Mouse (Mus musculus): ENCODE results near the gene Map4k1. TPM values are rescaled to one million over a fixed set of nuclear protein-coding genes. Genes with fewer than 3 reads are reported as not detected.

Map4k1 gene
- polyA plus RNA-seq, 1 experiment from 2014 or later, result 10.3 TPM

GRCm38 (mm10) chr7:28945416-28946270, 36.2 kb upstream of the Map4k1 start:
- WGBS, result 44% methylated on average over 10 of the region's 10 CpGs
- ATAC-seq (ENCODE audit: low FRiP score), result no peak
- no peak overlapping the region for H3K4me2 ChIP-seq
- H3K36me3 ChIP-seq, result 0 out of 2 replicates have a peak, but pooled peaks cover 2% of the 10 kb centered on the region
- H3K4me3 ChIP-seq (replicated peaks), result no peak overlapping the region
- H3K9ac ChIP-seq (replicated peaks), result no peak overlapping the region
- peak overlapping the region; percentile 58 for H3K27ac ChIP-seq (replicated peaks)
- H3K9me3 ChIP-seq (replicated peaks), result no peaks in the 10 kb centered on the region
- H3K4me1 ChIP-seq, result peaks cover 31% of the 10 kb centered on the region
- no peaks in the 10 kb centered on the region for H3K27me3 ChIP-seq (replicated peaks)

- WGBS, result 33% methylated on average over 1 of the region's 1 CpGs
- peaks cover 31% of the 10 kb centered on the region for H3K4me1 ChIP-seq
- H3K4me2 ChIP-seq, result no peak overlapping the region
- H3K27ac ChIP-seq (replicated peaks), result peak overlapping the region; percentile 15; the same call in 1 of the 2 replicates
- H3K27me3 ChIP-seq (replicated peaks), result no peaks in the 10 kb centered on the region
- ATAC-seq (ENCODE audit: low FRiP score), result no peak
- H3K9ac ChIP-seq (replicated peaks), result no peak overlapping the region
- H3K36me3 ChIP-seq, result 0 out of 2 replicates have a peak, but pooled peaks cover 2% of the 10 kb centered on the region
- H3K4me3 ChIP-seq (replicated peaks), result no peak overlapping the region
- no peaks in the 10 kb centered on the region for H3K9me3 ChIP-seq (replicated peaks)
Measured at GRCm38 (mm10) chr7:28946271-28946610, 35.6 kb upstream of the Map4k1 start.

- 95% methylated on average over 7 of the region's 7 CpGs for WGBS
- Histone ChIP-seq H3K36me3 (0 out of 2 replicates have a peak, but pooled peaks cover 2% of the 10 kb centered on the region), H3K4me1 (peaks cover 43% of the 10 kb centered on the region)
Measured at GRCm38 (mm10) chr7:28948746-28949145, 33.1 kb upstream of the Map4k1 start.

GRCm38 (mm10) chr7:28949298-28949697, 32.6 kb upstream of the Map4k1 start:
- Histone ChIP-seq H3K4me3 (replicated peaks) (no peak overlapping the region), H3K4me1 (peaks cover 44% of the 10 kb centered on the region), H3K27me3 (replicated peaks) (no peaks in the 10 kb centered on the region), H3K36me3 (0 out of 2 replicates have a peak, but pooled peaks cover 2% of the 10 kb centered on the region), H3K4me2 (no peak overlapping the region), H3K27ac (replicated peaks) (no peak overlapping the region), H3K9me3 (replicated peaks) (no peaks in the 10 kb centered on the region), H3K9ac (replicated peaks) (no peak overlapping the region)
- ATAC-seq (ENCODE audit: low FRiP score), result no peak
- 73% methylated on average over 2 of the region's 2 CpGs for WGBS

More at GRCm38 (mm10) chr7:28948746-28949145, 33.1 kb upstream of the Map4k1 start:
- Histone ChIP-seq H3K27ac (replicated peaks) (no peak overlapping the region), H3K9me3 (replicated peaks) (no peaks in the 10 kb centered on the region), H3K27me3 (replicated peaks) (no peaks in the 10 kb centered on the region), H3K4me3 (replicated peaks) (no peak overlapping the region), H3K9ac (replicated peaks) (no peak overlapping the region), H3K4me2 (no peak overlapping the region)
- ATAC-seq (ENCODE audit: low FRiP score), result no peak

GRCm38 (mm10) chr7:28950346-28951037, 31.4 kb upstream of the Map4k1 start:
- H3K9ac ChIP-seq (replicated peaks), result no peak overlapping the region
- ATAC-seq (ENCODE audit: low FRiP score), result no peak
- H3K4me3 ChIP-seq (replicated peaks), result no peak overlapping the region
- 94% methylated on average over 10 of the region's 10 CpGs for WGBS
- H3K4me2 ChIP-seq, result no peak overlapping the region
- no peak overlapping the region for H3K27ac ChIP-seq (replicated peaks)
- H3K9me3 ChIP-seq (replicated peaks), result no peaks in the 10 kb centered on the region
- H3K4me1 ChIP-seq, result peaks cover 46% of the 10 kb centered on the region
- H3K36me3 ChIP-seq, result 0 out of 2 replicates have a peak, but pooled peaks cover 2% of the 10 kb centered on the region
- no peaks in the 10 kb centered on the region for H3K27me3 ChIP-seq (replicated peaks)

- no peak overlapping the region for H3K9ac ChIP-seq (replicated peaks)
- H3K4me1 ChIP-seq, result peaks cover 41% of the 10 kb centered on the region
- H3K36me3 ChIP-seq, result 0 out of 2 replicates have a peak, but pooled peaks cover 2% of the 10 kb centered on the region
- no peaks in the 10 kb centered on the region for H3K9me3 ChIP-seq (replicated peaks)
- H3K4me3 ChIP-seq (replicated peaks), result no peak overlapping the region
- 95% methylated on average over 2 of the region's 2 CpGs for WGBS
- no peak for ATAC-seq (ENCODE audit: low FRiP score)
- H3K4me2 ChIP-seq, result no peak overlapping the region
- H3K27ac ChIP-seq (replicated peaks), result no peak overlapping the region
- no peaks in the 10 kb centered on the region for H3K27me3 ChIP-seq (replicated peaks)
Measured at GRCm38 (mm10) chr7:28951764-28952163, 30.1 kb upstream of the Map4k1 start.

- no peak overlapping the region for H3K4me2 ChIP-seq
- no peaks in the 10 kb centered on the region for H3K27me3 ChIP-seq (replicated peaks)
- no peak for ATAC-seq (ENCODE audit: low FRiP score)
- H3K4me1 ChIP-seq, result peaks cover 48% of the 10 kb centered on the region
- no peaks in the 10 kb centered on the region for H3K9me3 ChIP-seq (replicated peaks)
- 37% methylated on average over 3 of the region's 3 CpGs for WGBS
- H3K9ac ChIP-seq (replicated peaks), result no peak overlapping the region
- 0 out of 2 replicates have a peak, but pooled peaks cover 2% of the 10 kb centered on the region for H3K36me3 ChIP-seq
- H3K27ac ChIP-seq (replicated peaks), result peak overlapping the region; percentile 61
- no peak overlapping the region for H3K4me3 ChIP-seq (replicated peaks)
Measured at GRCm38 (mm10) chr7:28952786-28953185, 29.1 kb upstream of the Map4k1 start.

GRCm38 (mm10) chr7:28953476-28954376, 28.1 kb upstream of the Map4k1 start:
- no peak overlapping the region for H3K9ac ChIP-seq (replicated peaks)
- H3K9me3 ChIP-seq (replicated peaks), result no peaks in the 10 kb centered on the region
- H3K4me3 ChIP-seq (replicated peaks), result no peak overlapping the region
- no peaks in the 10 kb centered on the region for H3K27me3 ChIP-seq (replicated peaks)
- peaks cover 56% of the 10 kb centered on the region for H3K4me1 ChIP-seq
- no peak for ATAC-seq (ENCODE audit: low FRiP score)
- peak overlapping the region; percentile 61 for H3K27ac ChIP-seq (replicated peaks)
- H3K36me3 ChIP-seq, result 0 out of 2 replicates have a peak, but pooled peaks cover 2% of the 10 kb centered on the region
- peak overlapping the region; percentile 15; the same call in 1 of the 2 replicates for H3K4me2 ChIP-seq
- 6% methylated on average over 2 of the region's 2 CpGs for whole genome bisulfite sequencing

- H3K4me1 ChIP-seq, result peaks cover 62% of the 10 kb centered on the region
- no peak overlapping the region for H3K4me3 ChIP-seq (replicated peaks)
- peak overlapping the region; percentile 49 for H3K27ac ChIP-seq (replicated peaks)
- H3K36me3 ChIP-seq, result 0 out of 2 replicates have a peak, but pooled peaks cover 2% of the 10 kb centered on the region
- no peak overlapping the region for H3K9ac ChIP-seq (replicated peaks)
- no peak for ATAC-seq (ENCODE audit: low FRiP score)
- H3K4me2 ChIP-seq, result no peak overlapping the region
- no peaks in the 10 kb centered on the region for H3K27me3 ChIP-seq (replicated peaks)
- WGBS, result 80% methylated on average over 4 of the region's 4 CpGs
- no peaks in the 10 kb centered on the region for H3K9me3 ChIP-seq (replicated peaks)
Measured at GRCm38 (mm10) chr7:28954773-28955172, 27.1 kb upstream of the Map4k1 start.

GRCm38 (mm10) chr7:28955295-28955897, 26.5 kb upstream of the Map4k1 start:
- ATAC-seq (ENCODE audit: low FRiP score), result no peak
- Histone ChIP-seq H3K4me3 (replicated peaks) (no peak overlapping the region), H3K27ac (replicated peaks) (peak overlapping the region; percentile 49), H3K9ac (replicated peaks) (no peak overlapping the region), H3K9me3 (replicated peaks) (no peaks in the 10 kb centered on the region), H3K4me1 (peaks cover 67% of the 10 kb centered on the region), H3K4me2 (no peak overlapping the region), H3K27me3 (replicated peaks) (no peaks in the 10 kb centered on the region), H3K36me3 (0 out of 2 replicates have a peak, but pooled peaks cover 1% of the 10 kb centered on the region)
- 51% methylated on average over 5 of the region's 5 CpGs for WGBS

- Histone ChIP-seq H3K9me3 (replicated peaks) (no peaks in the 10 kb centered on the region), H3K27ac (replicated peaks) (no peak overlapping the region), H3K27me3 (replicated peaks) (no peaks in the 10 kb centered on the region), H3K4me3 (replicated peaks) (no peak overlapping the region), H3K9ac (replicated peaks) (no peak overlapping the region), H3K4me2 (no peak overlapping the region), H3K4me1 (peaks cover 76% of the 10 kb centered on the region), H3K36me3 (no peaks in the 10 kb centered on the region)
- 94% methylated on average over 1 of the region's 1 CpGs for WGBS
- no peak for ATAC-seq (ENCODE audit: low FRiP score)
Measured at GRCm38 (mm10) chr7:28956270-28956669, 25.6 kb upstream of the Map4k1 start.

All from neural tube, embryonic 15.5 days (tissue).